Mouse (Mus musculus) embryonic fibroblast, embryonic 13.5 days (primary cell): ENCODE measurements around the gene Bloc1s3.

Experiments
- CTCF ChIP-seq: IDR thresholded peaks from 2 replicates; pipeline ENCODE4 v1.5.1; 2011; ENCODE audit warnings: mild to moderate bottlenecking, control low read depth, low read length, moderate library complexity, borderline replicate concordance; ENCODE audit not compliant: insufficient read depth
- POLR2A ChIP-seq: IDR thresholded peaks from 2 replicates; pipeline ENCODE4 v1.6.1; 2011; ENCODE audit warnings: low read depth, mild to moderate bottlenecking, control low read depth, low read length, moderate library complexity

GRCm38 (mm10) chr7:19547344-19547969 lies 39.3 kb upstream of the Bloc1s3 start:
- no peak for TF ChIP-seq POLR2A
- TF ChIP-seq CTCF = no peak
